Mouse (Mus musculus): ENCODE measurements at regions not wholly inside any gene's neighbourhood (a gene's known extent, or its start where the extent isn't known, plus 50 kb on each side); places are given as distances from the start of the nearest gene placed in this dataset.
"Not testable (repeated sequence)": the region's sequence is repeated elsewhere in the genome, so short reads cannot be mapped to it uniquely, and the experiment has no call there.

GRCm38 (mm10) chr2:133734469-133735225 is 182.7 kb downstream of the Bmp2 start:
- no peak for DNase-seq (ENCODE audit: low spot score)
- intact Hi-C loops (cut with DNase I), result no loop called here

DNA sequence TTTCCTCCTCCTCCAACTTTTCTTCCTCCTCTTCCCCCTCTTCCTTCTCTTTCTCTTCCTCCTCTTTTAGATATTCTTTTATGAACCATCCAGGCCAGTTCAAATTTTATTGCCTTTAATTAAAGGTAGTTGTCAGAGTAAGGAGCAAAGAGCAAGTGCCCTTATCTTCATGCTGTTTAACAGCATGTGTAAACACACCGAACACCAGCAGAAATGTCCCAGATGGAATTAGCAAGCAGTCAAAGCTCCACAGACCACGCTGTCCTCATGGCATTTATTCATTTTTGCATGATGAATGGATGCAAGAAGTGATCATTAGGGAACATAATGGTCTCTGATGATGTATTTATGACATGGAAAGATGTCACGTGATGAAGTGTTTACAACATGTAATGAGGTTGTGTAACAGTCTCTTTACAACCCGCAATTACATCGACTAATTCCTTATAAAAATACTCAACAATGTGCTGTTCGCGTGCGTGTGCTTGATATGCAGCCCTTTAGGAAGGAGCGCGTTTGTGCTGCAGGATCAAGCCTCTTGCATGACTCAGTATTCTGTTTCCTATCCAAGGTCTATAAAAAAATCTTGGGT is 187.0 kb downstream of the Bmp2 start:
- intact Hi-C loops (cut with DNase I), result no loop called here

DNA sequence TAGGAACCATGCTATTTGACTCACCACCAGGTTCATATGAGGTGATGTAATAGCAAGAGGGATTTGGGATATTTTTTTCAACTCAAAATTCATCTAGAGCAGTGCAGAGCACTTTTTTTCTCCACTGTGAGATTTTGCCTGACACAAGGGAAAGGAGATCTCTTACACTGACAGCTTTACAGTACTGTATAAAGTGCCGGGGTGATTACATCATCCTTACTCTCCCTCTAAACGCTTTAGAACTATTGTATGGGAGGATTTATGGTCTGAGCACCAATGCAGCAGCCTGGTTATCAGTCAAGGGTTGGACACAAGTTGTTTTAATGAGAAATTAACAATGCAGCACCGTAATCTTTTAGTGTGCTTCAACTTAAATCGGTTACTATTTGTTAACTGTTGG is 196.5 kb downstream of the Bmp2 start:
- no peak for DNase-seq (ENCODE audit: low spot score)
- intact Hi-C loops (cut with DNase I), result no loop called here

More for the DNA sequence above, 187.0 kb downstream of the Bmp2 start:
- DNase-seq (ENCODE audit: low spot score), result no peak

GRCm38 (mm10) chr2:133749846-133750637 is 198.1 kb downstream of the Bmp2 start:
- intact Hi-C loops (cut with DNase I), result no loop called here
- DNase-seq (ENCODE audit: low spot score), result no peak

DNA sequence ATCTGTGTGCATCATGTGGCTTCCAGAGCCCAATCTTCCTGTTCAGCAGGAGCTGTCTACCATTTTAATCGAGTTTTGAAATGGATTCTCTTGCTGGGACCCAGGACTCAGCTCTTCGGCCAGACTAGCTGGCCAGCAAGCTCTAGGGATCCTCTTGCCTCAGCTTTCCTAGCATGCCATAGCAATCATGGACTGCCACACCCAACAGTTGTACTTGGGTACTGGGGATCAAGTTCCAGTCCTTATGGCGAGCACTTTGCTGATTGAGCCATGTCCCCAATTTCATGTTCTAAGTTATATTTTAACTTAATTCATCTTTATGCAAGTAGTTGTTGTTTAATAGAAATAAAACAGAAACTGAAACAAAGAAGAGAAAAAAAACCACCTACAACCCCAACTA is 202.1 kb downstream of the Bmp2 start:
- intact Hi-C loops (cut with DNase I), result no loop called here
- no peak for DNase-seq (ENCODE audit: low spot score)

GRCm38 (mm10) chr2:133761496-133761895 is 209.5 kb downstream of the Bmp2 start:
- intact Hi-C loops (cut with DNase I), result no loop called here
- no peak for DNase-seq (ENCODE audit: low spot score)

DNA sequence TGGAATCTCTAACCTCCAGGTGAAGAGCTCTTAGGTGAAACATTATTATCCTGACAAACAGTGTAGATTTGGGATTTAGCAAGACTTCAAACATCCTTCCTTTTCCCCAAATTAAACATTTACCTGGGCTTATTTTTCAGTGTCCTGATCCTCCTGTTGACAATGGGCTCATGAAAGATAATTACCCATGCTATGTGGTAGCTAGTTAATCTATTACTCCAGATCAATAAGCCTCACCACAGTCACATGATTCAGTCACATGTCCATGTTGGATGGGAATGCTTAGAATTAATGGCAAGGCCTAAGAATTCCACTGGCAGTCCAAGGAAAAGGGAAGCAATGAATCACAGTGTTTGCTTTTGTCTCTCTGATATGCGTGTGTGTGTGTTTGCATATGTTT is 216.6 kb downstream of the Bmp2 start:
- intact Hi-C loops (cut with DNase I), result no loop called here
- DNase-seq (ENCODE audit: low spot score), result no peak

GRCm38 (mm10) chr2:133783588-133784342 is 231.8 kb downstream of the Bmp2 start:
- intact Hi-C loops (cut with DNase I), result no loop called here
- no peak for DNase-seq (ENCODE audit: low spot score)

DNA sequence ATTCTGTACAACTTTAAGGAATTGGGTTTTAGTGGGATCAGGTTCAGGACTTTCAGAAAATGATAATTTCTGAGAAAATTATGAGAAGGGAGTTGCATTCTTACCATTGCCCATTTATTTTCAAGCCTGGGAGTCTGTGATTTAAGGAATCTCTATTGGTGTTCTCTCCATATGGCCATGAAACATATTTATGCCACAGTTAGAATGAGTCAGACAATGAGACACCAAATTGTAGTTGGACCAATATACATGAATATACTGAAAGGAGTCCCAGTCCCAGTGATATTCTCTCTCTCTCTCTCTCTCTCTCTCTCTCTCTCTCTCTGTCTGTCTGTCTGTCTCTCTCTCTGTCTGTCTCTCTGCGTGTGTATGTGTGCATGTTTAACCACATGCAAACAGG is 239.1 kb downstream of the Bmp2 start:
- DNase-seq (ENCODE audit: low spot score), result no peak
- intact Hi-C loops (cut with DNase I), result loop anchor here (10.0 kb wide), 2 partner anchors 236 to 294 kb away; partner anchors contain the start of gene Bmp2

DNA sequence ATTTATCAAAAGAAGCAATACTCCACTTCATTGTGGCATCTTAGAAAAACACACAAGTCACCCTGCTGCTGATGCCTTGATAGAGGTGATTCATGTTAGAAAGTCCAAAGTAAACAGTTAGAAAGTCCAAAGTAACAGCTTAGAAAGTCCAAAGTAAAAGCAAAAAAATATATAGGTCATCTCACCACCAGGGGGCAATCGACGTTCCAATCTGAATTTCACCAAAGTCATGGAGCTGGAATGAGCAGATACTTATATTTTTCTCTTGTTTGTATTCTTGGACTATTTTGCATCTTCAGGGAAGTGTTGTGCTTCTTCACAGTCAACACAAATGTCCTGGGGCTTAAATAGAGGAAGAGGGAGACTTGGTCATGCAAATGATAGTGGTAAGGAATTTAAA is 241.3 kb downstream of the Bmp2 start:
- intact Hi-C loops (cut with DNase I), result loop anchor here (2.0 to 10.0 kb wide), 3 partner anchors 224 to 292 kb away; partner anchors contain the start of gene Bmp2
- DNase-seq (ENCODE audit: low spot score), result no peak

GRCm38 (mm10) chr2:133802666-133803065 is 250.7 kb downstream of the Bmp2 start:
- intact Hi-C loops (cut with DNase I), result no loop called here
- no peak for DNase-seq (ENCODE audit: low spot score)

DNA sequence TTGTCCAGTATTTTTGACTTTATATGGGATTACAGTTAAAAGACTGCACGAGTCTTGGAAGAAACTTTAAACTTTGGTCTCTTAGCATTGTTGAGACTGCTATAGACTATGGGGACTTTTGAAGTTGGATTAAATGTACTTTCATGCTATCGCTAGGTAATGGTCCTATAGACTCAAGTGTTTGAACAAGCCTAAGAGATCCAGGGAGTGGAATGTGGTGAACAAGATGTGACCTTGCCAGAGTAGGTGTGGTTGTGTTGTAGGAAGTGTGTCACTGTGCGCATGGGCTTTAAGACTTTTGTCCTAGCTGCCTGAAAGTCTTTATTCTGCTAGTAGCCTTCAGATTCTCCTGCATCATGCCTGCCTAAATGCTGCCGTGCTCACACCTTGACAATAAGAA is 269.5 kb downstream of the Bmp2 start:
- intact Hi-C loops (cut with DNase I), result no loop called here

GRCm38 (mm10) chr2:133829406-133829805 is 277.4 kb downstream of the Bmp2 start:
- intact Hi-C loops (cut with DNase I), result no loop called here

More for the DNA sequence above, 269.5 kb downstream of the Bmp2 start:
- DNase-seq (ENCODE audit: low spot score), result no peak

GRCm38 (mm10) chr2:133850485-133850884 is 298.5 kb downstream of the Bmp2 start:
- DNase-seq (ENCODE audit: low spot score), result no peak
- intact Hi-C loops (cut with DNase I), result no loop called here

More at GRCm38 (mm10) chr2:133829406-133829805, 277.4 kb downstream of the Bmp2 start:
- no peak for DNase-seq (ENCODE audit: low spot score)

DNA sequence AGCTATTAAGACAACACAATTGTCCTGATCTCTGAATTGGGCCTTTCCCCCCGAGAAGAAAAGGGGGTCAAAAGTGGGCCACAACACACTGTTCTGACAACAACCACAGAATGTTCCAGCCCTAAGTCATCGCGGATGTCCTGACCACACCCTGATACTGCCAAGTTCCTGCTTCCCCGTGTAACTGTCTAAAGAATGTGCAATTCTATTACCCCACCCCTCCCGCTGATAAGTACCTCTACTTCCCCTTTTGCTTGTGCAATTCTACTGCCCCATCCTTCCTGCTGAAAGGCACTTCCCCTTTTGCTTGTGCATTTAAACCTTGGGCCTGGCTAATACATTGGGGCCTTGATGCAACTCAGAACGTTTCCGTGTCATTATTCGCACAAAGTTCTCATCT is 323.0 kb downstream of the Bmp2 start:
- intact Hi-C loops (cut with DNase I); DNase-seq (ENCODE audit: low spot score): not testable (repeated sequence)

DNA sequence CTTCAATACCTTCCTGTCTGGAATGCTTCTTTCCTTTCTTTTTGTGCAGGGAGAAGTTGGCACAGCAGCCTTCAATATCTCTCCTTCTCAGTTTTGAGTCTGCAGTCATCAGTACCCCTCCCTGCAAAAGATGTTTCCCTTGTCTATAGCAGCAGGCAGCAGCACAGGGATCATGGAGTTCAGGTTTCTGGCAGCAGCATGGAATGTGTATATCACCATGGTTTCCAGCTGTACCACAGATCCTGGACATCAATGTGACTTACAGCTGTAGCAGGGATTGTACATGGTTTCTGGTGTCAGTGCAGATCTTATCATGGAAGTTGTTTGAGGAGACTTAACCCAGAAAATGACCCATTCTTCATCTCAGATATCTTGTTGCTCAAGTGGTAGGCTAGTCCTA is 331.7 kb downstream of the Bmp2 start:
- intact Hi-C loops (cut with DNase I), result no loop called here
- DNase-seq (ENCODE audit: low spot score), result no peak

GRCm38 (mm10) chr2:133906269-133906668 is 354.3 kb downstream of the Bmp2 start:
- intact Hi-C loops (cut with DNase I), result no loop called here
- no peak for DNase-seq (ENCODE audit: low spot score)

All from heart, postnatal 25 days (tissue).